Mouse (Mus musculus) neural tube, embryonic 15.5 days (tissue): ENCODE measurements around the gene Tgfbrap1. TPM values are rescaled to one million over a fixed set of nuclear protein-coding genes. Genes with fewer than 3 reads are reported as not detected.

Experiments used
- ATAC-seq: fragments of 200-750 bp; cut with Nextera tagmentation; 2 replicates; pipeline ENCODE4 v1.8.0; 2017; ENCODE audit warnings: mild to moderate bottlenecking, moderate TSS enrichment, moderate library complexity; ENCODE audit not compliant: low FRiP score
- H3K27ac ChIP-seq: fragments of 300-500 bp; sonication (generic); replicated peaks from 2 replicates; pipeline ENCODE4 v1.5.1; 2015; ENCODE audit warnings: mild to moderate bottlenecking, inconsistent platforms
- H3K27me3 ChIP-seq: fragments of 300-500 bp; sonication (generic); replicated peaks from 2 replicates; pipeline ENCODE4 v1.6.1; 2015; ENCODE audit warnings: inconsistent platforms
- H3K36me3 ChIP-seq: fragments of 300-500 bp; sonication (generic); 2 replicates; pipeline ENCODE4 v1.6.1; 2015; ENCODE audit warnings: inconsistent platforms
- H3K4me1 ChIP-seq: fragments of 300-500 bp; sonication (generic); 2 replicates; pipeline ENCODE4 v1.6.1; 2015; ENCODE audit warnings: inconsistent platforms
- H3K4me2 ChIP-seq: fragments of 300-500 bp; sonication (generic); 2 replicates; pipeline ENCODE4 v1.6.1; 2015; ENCODE audit warnings: inconsistent platforms, mild to moderate bottlenecking, moderate library complexity
- H3K4me3 ChIP-seq: fragments of 300-500 bp; sonication (generic); replicated peaks from 2 replicates; pipeline ENCODE4 v1.5.1; 2015; ENCODE audit warnings: mild to moderate bottlenecking, inconsistent platforms
- H3K9ac ChIP-seq: fragments of 300-500 bp; sonication (generic); replicated peaks from 2 replicates; pipeline ENCODE4 v1.6.1; 2015; ENCODE audit warnings: mild to moderate bottlenecking, inconsistent platforms
- H3K9me3 ChIP-seq: fragments of 300-500 bp; sonication (generic); replicated peaks from 2 replicates; pipeline ENCODE4 v1.6.1; 2016; ENCODE audit warnings: inconsistent platforms
- WGBS: fragments of 180-500 bp; shearing (Covaris S2); methylation state at CpG from one replicate; pipeline ENCODE4 v1.1.7; 2015; ENCODE audit warnings: mixed read lengths; 5-methylcytosine and 5-hydroxymethylcytosine counted together
- polyA plus RNA-seq: library from polyadenylated mRNA; unstranded; fragments of >200 nt; fragmentation: Nextera tagmentation; extraction: Ambion mirVana; gene quantifications from 2 replicates; pipeline ENCODE4 v1.2.1, GENCODE M21; 2015

Tgfbrap1 gene
- polyA plus RNA-seq, 1 experiment from 2014 or later: 13.2 TPM

DNA sequence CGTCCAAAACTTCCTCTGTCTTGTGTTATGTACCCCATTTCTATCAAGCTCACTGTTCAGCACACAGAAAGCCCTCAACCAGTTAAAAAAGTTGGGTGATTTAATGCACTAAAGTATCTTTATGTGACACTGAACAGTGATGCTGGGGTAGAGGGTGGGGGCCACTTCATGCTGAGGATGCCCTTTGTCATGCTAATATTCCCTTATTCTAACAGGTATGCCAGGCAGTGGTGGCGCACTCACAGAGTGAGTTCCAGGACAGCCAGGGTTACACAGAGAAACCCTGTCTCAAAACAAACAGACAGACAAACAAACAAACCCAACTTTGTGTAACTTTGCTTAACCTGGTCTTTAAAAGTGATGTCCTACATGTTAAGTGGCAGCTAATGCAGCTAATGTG, 4.2 kb downstream of the Tgfbrap1 start:
- peaks cover 40% of the 10 kb centered on the region for H3K4me1 ChIP-seq
- no peaks in the 10 kb centered on the region for H3K9me3 ChIP-seq
- 78% methylated on average over 2 of the region's 2 CpGs for WGBS
- H3K9ac ChIP-seq: no peak overlapping the region
- H3K27ac ChIP-seq: no peak overlapping the region
- no peak for ATAC-seq
- H3K36me3 ChIP-seq: no peaks in the 10 kb centered on the region; the same call in 1 of the 2 replicates
- H3K27me3 ChIP-seq: no peaks in the 10 kb centered on the region
- no peak overlapping the region for H3K4me3 ChIP-seq
- H3K4me2 ChIP-seq: no peak overlapping the region

GRCm38 (mm10) chr1:43092056-43093015, 6.1 kb downstream of the Tgfbrap1 start:
- no peaks in the 10 kb centered on the region for H3K9me3 ChIP-seq
- under 1% methylated on average over 87 of the region's 102 CpGs for WGBS
- peak overlapping the region; percentile 76 for H3K9ac ChIP-seq
- no peaks in the 10 kb centered on the region for H3K27me3 ChIP-seq
- H3K4me2 ChIP-seq: peak overlapping the region; percentile 82
- peaks cover 37% of the 10 kb centered on the region for H3K4me1 ChIP-seq
- peak overlapping the region; percentile 58 for H3K4me3 ChIP-seq
- peak overlapping the region; percentile 87 for H3K27ac ChIP-seq
- ATAC-seq: peak; percentile 89
- no peaks in the 10 kb centered on the region; the same call in 1 of the 2 replicates for H3K36me3 ChIP-seq

GRCm38 (mm10) chr1:43091306-43092055, 7.0 kb downstream of the Tgfbrap1 start:
- Histone ChIP-seq H3K4me1 (peaks cover 29% of the 10 kb centered on the region), H3K9me3 (no peaks in the 10 kb centered on the region), H3K4me2 (peak overlapping the region; percentile 82), H3K27me3 (no peaks in the 10 kb centered on the region), H3K4me3 (peak overlapping the region; percentile 58), H3K27ac (peak overlapping the region; percentile 87), H3K9ac (peak overlapping the region; percentile 76), H3K36me3 (no peaks in the 10 kb centered on the region; the same call in 1 of the 2 replicates)
- ATAC-seq: no peak; the same call in 1 of the 2 replicates
- 46% methylated on average over 13 of the region's 13 CpGs for whole genome bisulfite sequencing

- Histone ChIP-seq H3K36me3 (no peaks in the 10 kb centered on the region; the same call in 1 of the 2 replicates), H3K9me3 (no peaks in the 10 kb centered on the region), H3K4me1 (peaks cover 29% of the 10 kb centered on the region), H3K27me3 (no peaks in the 10 kb centered on the region), H3K4me2 (no peak overlapping the region), H3K4me3 (no peak overlapping the region), H3K27ac (no peak overlapping the region), H3K9ac (no peak overlapping the region)
- 40% methylated on average over 1 of the region's 1 CpGs for WGBS
- no peak for ATAC-seq
These were observed 8.0 kb downstream of the Tgfbrap1 start for GRCm38 (mm10) chr1:43090418-43090817.

DNA sequence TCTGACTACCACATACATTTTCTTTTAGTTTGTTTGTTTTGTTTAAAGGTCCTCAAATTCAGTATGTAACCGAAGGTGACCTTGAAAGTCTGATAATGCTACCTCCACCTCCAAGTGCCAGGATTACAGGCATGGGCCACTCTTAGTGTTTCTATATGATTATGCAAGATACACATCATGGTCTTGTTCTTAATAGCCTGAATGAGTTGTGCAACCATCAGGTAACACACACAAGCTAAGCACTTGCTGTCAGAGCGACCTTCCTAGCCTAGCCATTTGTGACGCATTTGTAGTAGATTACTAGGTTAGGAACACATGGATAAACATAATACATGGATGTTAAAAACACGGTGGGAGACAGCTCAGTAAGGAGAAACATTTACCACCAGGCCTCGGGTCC, 15.5 kb downstream of the Tgfbrap1 start:
- no peak overlapping the region for H3K9ac ChIP-seq
- no peaks in the 10 kb centered on the region for H3K36me3 ChIP-seq
- H3K4me1 ChIP-seq: no peaks in the 10 kb centered on the region
- ATAC-seq: no peak
- H3K27me3 ChIP-seq: no peaks in the 10 kb centered on the region
- no peak overlapping the region for H3K4me2 ChIP-seq
- H3K9me3 ChIP-seq: no peaks in the 10 kb centered on the region
- no peak overlapping the region for H3K4me3 ChIP-seq
- H3K27ac ChIP-seq: no peak overlapping the region
- 90% methylated on average over 5 of the region's 5 CpGs for WGBS

DNA sequence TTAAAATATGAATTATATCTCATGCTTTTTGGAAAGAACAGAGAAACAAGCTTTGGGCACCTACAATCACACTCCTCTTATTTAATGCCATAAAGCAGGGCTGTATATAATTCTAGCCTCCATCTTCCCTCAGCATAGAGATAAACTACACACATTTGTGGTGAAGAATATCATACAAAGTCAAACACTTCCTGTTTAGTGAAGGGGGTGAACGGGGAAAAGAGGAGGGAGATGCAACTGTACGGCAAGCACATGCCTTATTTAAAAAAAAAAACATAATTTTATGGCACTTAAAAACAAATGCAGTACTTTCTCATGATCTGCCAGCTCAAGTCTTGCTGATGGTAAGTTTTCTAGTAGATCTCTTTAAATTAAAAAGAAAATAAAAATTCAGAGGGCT, 20.3 kb downstream of the Tgfbrap1 start:
- 87% methylated on average over 2 of the region's 2 CpGs for WGBS
- Histone ChIP-seq H3K27me3 (no peaks in the 10 kb centered on the region), H3K9me3 (no peaks in the 10 kb centered on the region), H3K4me1 (no peaks in the 10 kb centered on the region), H3K4me3 (no peak overlapping the region), H3K4me2 (no peak overlapping the region), H3K9ac (no peak overlapping the region), H3K36me3 (peaks cover 29% of the 10 kb centered on the region), H3K27ac (no peak overlapping the region)
- no peak for ATAC-seq

GRCm38 (mm10) chr1:43074791-43075190, 23.6 kb downstream of the Tgfbrap1 start:
- ATAC-seq: no peak
- no peak overlapping the region for H3K4me3 ChIP-seq
- H3K4me1 ChIP-seq: no peaks in the 10 kb centered on the region
- H3K9ac ChIP-seq: no peak overlapping the region
- no peaks in the 10 kb centered on the region for H3K9me3 ChIP-seq
- H3K36me3 ChIP-seq: peaks cover 37% of the 10 kb centered on the region
- no peaks in the 10 kb centered on the region for H3K27me3 ChIP-seq
- WGBS: 83% methylated on average over 2 of the region's 2 CpGs
- no peak overlapping the region for H3K27ac ChIP-seq
- H3K4me2 ChIP-seq: no peak overlapping the region

GRCm38 (mm10) chr1:43072561-43072960, 25.9 kb downstream of the Tgfbrap1 start:
- peaks cover 37% of the 10 kb centered on the region for H3K36me3 ChIP-seq

GRCm38 (mm10) chr1:43072028-43072427, 26.4 kb downstream of the Tgfbrap1 start:
- Histone ChIP-seq H3K4me1 (no peaks in the 10 kb centered on the region), H3K9me3 (no peaks in the 10 kb centered on the region), H3K4me2 (no peak overlapping the region), H3K4me3 (no peak overlapping the region), H3K27ac (no peak overlapping the region), H3K27me3 (no peaks in the 10 kb centered on the region), H3K36me3 (peaks cover 39% of the 10 kb centered on the region), H3K9ac (no peak overlapping the region)
- 94% methylated on average over 8 of the region's 8 CpGs for WGBS
- ATAC-seq: no peak

More at GRCm38 (mm10) chr1:43072561-43072960, 25.9 kb downstream of the Tgfbrap1 start:
- Histone ChIP-seq H3K4me3 (no peak overlapping the region), H3K4me2 (no peak overlapping the region), H3K27me3 (no peaks in the 10 kb centered on the region), H3K9ac (no peak overlapping the region), H3K27ac (no peak overlapping the region), H3K9me3 (no peaks in the 10 kb centered on the region), H3K4me1 (no peaks in the 10 kb centered on the region)
- ATAC-seq: no peak
- WGBS: 86% methylated on average over 1 of the region's 1 CpGs

DNA sequence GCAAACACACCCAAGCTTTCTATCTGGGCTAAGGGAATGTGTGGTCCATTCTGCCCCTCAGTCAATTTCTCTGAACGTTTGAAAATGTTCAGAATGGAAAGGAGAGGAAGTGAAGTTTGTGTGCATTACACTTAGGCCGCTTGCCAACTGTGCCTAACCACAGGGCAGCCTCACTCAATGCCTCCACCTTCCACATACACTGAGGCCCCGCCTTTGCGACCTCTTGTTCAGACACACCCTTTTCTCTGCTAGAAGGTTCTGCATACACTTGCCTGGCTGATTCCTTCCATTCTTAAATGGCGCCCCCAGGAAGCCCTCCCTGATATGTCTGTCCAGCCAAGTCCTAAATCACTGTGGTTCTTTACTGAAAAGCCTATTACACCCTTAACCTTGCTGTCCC, 27.7 kb downstream of the Tgfbrap1 start:
- Histone ChIP-seq H3K27ac (no peak overlapping the region), H3K4me1 (no peaks in the 10 kb centered on the region), H3K36me3 (peaks cover 42% of the 10 kb centered on the region), H3K9me3 (no peaks in the 10 kb centered on the region), H3K4me3 (no peak overlapping the region), H3K4me2 (no peak overlapping the region), H3K27me3 (no peaks in the 10 kb centered on the region), H3K9ac (no peak overlapping the region)
- WGBS: 89% methylated on average over 5 of the region's 5 CpGs
- ATAC-seq: no peak

- no peak overlapping the region for H3K4me3 ChIP-seq
- H3K4me2 ChIP-seq: no peak overlapping the region
- no peaks in the 10 kb centered on the region for H3K27me3 ChIP-seq
- 89% methylated on average over 7 of the region's 7 CpGs for whole genome bisulfite sequencing
- H3K36me3 ChIP-seq: peaks cover 31% of the 10 kb centered on the region
- no peaks in the 10 kb centered on the region for H3K4me1 ChIP-seq
- no peaks in the 10 kb centered on the region for H3K9me3 ChIP-seq
- H3K9ac ChIP-seq: no peak overlapping the region
- no peak for ATAC-seq
- no peak overlapping the region for H3K27ac ChIP-seq
These were observed 30.9 kb downstream of the Tgfbrap1 start for GRCm38 (mm10) chr1:43067551-43067950.
